Mouse (Mus musculus) testis, adult 10 weeks (tissue): Measurements from ENCODE around the gene Kif9. TPM values are rescaled to one million over a fixed set of nuclear protein-coding genes. Genes with fewer than 3 reads are reported as not detected.

ENCODE experiments used
- polyA plus RNA-seq: library from polyadenylated mRNA; stranded (reverse); fragments of 350-450 nt; fragmentation: Illumina TruSeq; extraction: RNeasy Lipid Tissue Mini Kit (QIAGEN cat#74804); gene quantifications from one replicate; pipeline ENCODE4 v1.2.3, GENCODE M21; 2014; ENCODE audit warnings: low read depth, low replicate concordance

The Kif9 gene
- 181 TPM for polyA plus RNA-seq

DNA sequence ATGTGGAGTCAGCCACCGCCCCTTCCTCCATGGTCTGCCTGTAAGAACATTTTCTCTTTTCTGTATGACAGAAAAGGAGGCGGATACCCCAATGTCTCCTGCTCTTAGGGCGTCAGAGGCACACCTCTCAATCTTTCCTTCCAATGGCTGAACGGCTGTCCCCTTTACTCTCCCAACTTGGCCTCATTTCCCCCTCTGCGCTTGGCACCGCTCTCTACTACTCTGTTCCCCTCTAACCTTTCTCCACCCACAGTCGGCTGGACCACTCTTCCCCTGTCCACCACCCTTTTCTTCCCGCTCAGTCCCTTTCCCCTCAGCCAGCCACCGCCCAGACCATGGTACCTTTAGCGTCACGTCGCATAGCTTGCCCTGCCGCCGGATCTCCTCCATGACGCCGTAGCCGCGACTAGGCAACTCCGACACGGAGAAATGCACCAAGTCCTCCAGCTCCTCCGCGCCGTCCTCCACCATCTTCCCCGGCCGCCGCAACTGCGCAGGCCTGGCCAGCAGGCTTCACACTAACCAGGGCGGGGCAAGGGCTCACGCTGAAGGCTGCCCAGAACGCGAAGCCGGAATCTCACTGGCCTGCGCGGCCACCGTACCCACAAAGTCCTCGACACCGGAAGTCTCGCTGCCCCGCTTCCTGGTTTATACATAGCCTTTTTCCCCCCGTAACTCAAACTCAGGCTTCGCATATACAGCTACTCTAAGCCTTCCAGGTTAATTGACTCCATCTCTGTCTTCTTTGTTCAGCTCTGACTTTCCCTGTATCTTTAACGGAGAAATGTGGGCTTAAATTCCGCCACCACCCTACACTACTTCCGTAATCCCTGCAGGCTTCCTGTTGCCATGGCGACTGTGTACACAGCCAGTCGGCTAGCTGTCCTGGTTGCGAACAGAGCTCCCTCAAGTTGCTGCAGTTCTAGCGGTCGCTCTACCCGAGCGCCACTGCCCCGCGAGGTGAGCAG, at the start of gene Kif9, which contains the start of gene Klhl18:
Gene Kif9, plus strand, starts transcription at position 835 of the 968 bp plus-strand sequence.
Gene Klhl18, minus strand, starts transcription at position 571 of the 968 bp plus-strand sequence.

DNA sequence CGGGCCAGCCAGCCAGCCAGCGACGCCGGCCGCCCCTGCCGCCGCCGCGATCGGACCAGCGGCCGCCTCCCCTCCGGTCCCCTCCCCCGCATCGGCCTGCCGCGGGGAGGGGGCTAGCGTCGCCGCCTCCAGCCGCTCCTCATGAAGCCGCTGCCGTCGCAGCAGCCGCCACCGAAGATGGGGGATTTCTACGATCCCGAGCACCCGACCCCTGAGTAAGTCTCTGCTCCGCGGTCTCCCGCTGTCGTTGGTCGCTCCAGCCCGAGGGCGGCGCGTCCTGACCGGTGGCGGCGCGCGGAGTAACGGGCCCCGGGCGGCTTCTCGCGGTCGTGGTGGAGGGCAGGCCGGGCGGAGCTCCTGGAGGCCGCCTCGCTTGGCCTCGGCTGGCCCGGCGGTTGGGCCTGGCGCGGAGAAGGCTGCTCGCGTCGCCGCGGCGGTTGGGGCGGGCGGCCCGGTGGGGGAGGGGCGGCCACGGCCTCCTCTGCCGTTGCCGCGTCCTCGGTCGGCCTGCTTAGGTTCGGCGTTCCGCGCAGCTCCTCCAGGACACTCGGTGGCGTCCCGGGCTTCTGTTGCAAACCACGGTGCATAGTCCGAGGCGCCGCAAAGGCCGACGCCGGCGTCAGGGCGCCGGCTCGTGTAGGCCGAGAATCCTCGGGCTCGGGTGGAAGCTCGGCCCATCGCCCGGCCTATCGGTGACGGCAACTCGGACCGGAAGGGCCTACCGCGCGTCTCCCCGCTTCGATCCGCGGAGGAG, 56.0 kb downstream of the Kif9 start, which contains the start of gene Setd2:
Gene Setd2, plus strand, starts transcription at position 60 of the 754 bp plus-strand sequence.

Other genes with a start within 250 kb of the Kif9 start
- 1.4 TPM for gene Cspg5, start 233.2 kb upstream of the Kif9 start, polyA plus RNA-seq
- 0.80 TPM for gene Elp6, start 171.8 kb upstream of the Kif9 start, polyA plus RNA-seq
- gene Scap, start 143.7 kb upstream of the Kif9 start, polyA plus RNA-seq: 2.5 TPM
- gene Ptpn23, start 68.7 kb upstream of the Kif9 start, polyA plus RNA-seq: 1.1 TPM
- gene Ngp, start 57.2 kb upstream of the Kif9 start, polyA plus RNA-seq: not detected
- 3.3 TPM for gene Klhl18, start 264 bp upstream of the Kif9 start, polyA plus RNA-seq
- gene Setd2, start 55.6 kb downstream of the Kif9 start, polyA plus RNA-seq: 72.6 TPM
- gene Nradd, start 147.5 kb downstream of the Kif9 start, polyA plus RNA-seq: 2.3 TPM
- gene Nbeal2, start 177.2 kb downstream of the Kif9 start, polyA plus RNA-seq: 0.21 TPM
- 1.4 TPM for gene Ccdc12, start 179.5 kb downstream of the Kif9 start, polyA plus RNA-seq